Mouse (Mus musculus) heart, embryonic 16.5 days (tissue): ENCODE measurements around the gene Adh6b. TPM values are rescaled to one million over a fixed set of nuclear protein-coding genes. Genes with fewer than 3 reads are reported as not detected.

Experiments used
- ATAC-seq: fragments of 200-750 bp; cut with Nextera tagmentation; replicated peaks from 2 replicates; pipeline ENCODE4 v1.8.0; 2017; ENCODE audit warnings: moderate number of reproducible peaks; ENCODE audit not compliant: insufficient read depth, low FRiP score; ENCODE audit errors: extremely low read depth
- H3K27ac ChIP-seq: fragments of 300-500 bp; sonication (generic); 2 replicates; pipeline ENCODE4 v1.5.1; 2014; ENCODE audit warnings: mild to moderate bottlenecking, low read length, control low read depth, moderate library complexity
- H3K27me3 ChIP-seq: fragments of 300-500 bp; sonication (generic); 2 replicates; pipeline ENCODE4 v1.6.1; 2014; ENCODE audit warnings: low read length, mixed read lengths; ENCODE audit not compliant: control insufficient read depth, insufficient read depth
- H3K36me3 ChIP-seq: fragments of 300-500 bp; sonication (generic); 2 replicates; pipeline ENCODE4 v1.6.1; 2014; ENCODE audit not compliant: control insufficient read depth, insufficient read depth
- H3K4me1 ChIP-seq: fragments of 300-500 bp; sonication (generic); 2 replicates; pipeline ENCODE4 v1.6.1; 2014; ENCODE audit warnings: low read length, mixed read lengths; ENCODE audit not compliant: control insufficient read depth, insufficient read depth
- H3K4me2 ChIP-seq: fragments of 300-500 bp; sonication (generic); 2 replicates; pipeline ENCODE4 v1.6.1; 2014; ENCODE audit warnings: low read depth, mild to moderate bottlenecking, control low read depth, low read length
- H3K4me3 ChIP-seq: fragments of 300-500 bp; sonication (generic); 2 replicates; pipeline ENCODE4 v1.5.1; 2014; ENCODE audit warnings: mild to moderate bottlenecking, control low read depth, low read length
- H3K9ac ChIP-seq: fragments of 300-500 bp; sonication (generic); 2 replicates; pipeline ENCODE4 v1.6.1; 2014; ENCODE audit warnings: low read length, control low read depth
- H3K9me3 ChIP-seq: fragments of 300-500 bp; sonication (generic); replicated peaks from 2 replicates; pipeline ENCODE4 v1.6.1; 2016; ENCODE audit warnings: low read length; ENCODE audit not compliant: control insufficient read depth
- WGBS: fragments of 180-500 bp; shearing (Covaris S2); extraction: QIAGEN DNeasy Blood & Tissue Kit; methylation state at CpG from one replicate; pipeline ENCODE4 v1.1.7; 2014; 5-methylcytosine and 5-hydroxymethylcytosine counted together
- polyA plus RNA-seq: library from polyadenylated mRNA; unstranded; fragments of >200 nt; fragmentation: Nextera tagmentation; extraction: Ambion mirVana; gene quantifications from 2 replicates; pipeline ENCODE4 v1.2.1, GENCODE M21; 2015

Gene Adh6b
- polyA plus RNA-seq, 1 experiment from 2014 or later, result 3.6 TPM

GRCm38 (mm10) chr3:138311015-138311414 lies 30.6 kb upstream of the Adh6b start:
- H3K4me2 ChIP-seq, result no peak overlapping the region
- no peaks in the 10 kb centered on the region for H3K27me3 ChIP-seq
- no peaks in the 10 kb centered on the region for H3K36me3 ChIP-seq
- H3K9me3 ChIP-seq, result no peaks in the 10 kb centered on the region
- ATAC-seq, result no peak
- no peak overlapping the region for H3K9ac ChIP-seq
- peaks cover 5% of the 10 kb centered on the region; the same call in 1 of the 2 replicates for H3K4me1 ChIP-seq
- no peak overlapping the region for H3K27ac ChIP-seq
- no peak overlapping the region for H3K4me3 ChIP-seq
- whole genome bisulfite sequencing, result 77% methylated on average over 6 of the region's 6 CpGs

GRCm38 (mm10) chr3:138312965-138313364 lies 28.6 kb upstream of the Adh6b start, which contains the start of gene Adh6a:
Adh6a (plus strand) TSS chr3:138313286.
- Histone ChIP-seq H3K27ac (no peak within 1 kb of the TSS), H3K27me3 (no peaks in the 10 kb centered on the region), H3K9ac (no peak within 1 kb of the TSS), H3K4me1 (no peaks in the 10 kb centered on the region), H3K36me3 (no peaks in the 10 kb centered on the region), H3K4me2 (no peak within 1 kb of the TSS), H3K4me3 (no peak within 1 kb of the TSS), H3K9me3 (no peaks in the 10 kb centered on the region)
- 76% methylated on average over 5 of the region's 5 CpGs for WGBS
- no peak for ATAC-seq

GRCm38 (mm10) chr3:138316908-138317472 lies 24.6 kb upstream of the Adh6b start:
- Histone ChIP-seq H3K4me2 (no peak overlapping the region), H3K36me3 (no peaks in the 10 kb centered on the region), H3K4me1 (no peaks in the 10 kb centered on the region), H3K27me3 (no peaks in the 10 kb centered on the region), H3K9me3 (no peaks in the 10 kb centered on the region), H3K9ac (no peak overlapping the region), H3K4me3 (no peak overlapping the region), H3K27ac (no peak overlapping the region)
- no peak for ATAC-seq
- 83% methylated on average over 2 of the region's 2 CpGs for WGBS

GRCm38 (mm10) chr3:138325001-138325400 lies 16.6 kb upstream of the Adh6b start:
- Histone ChIP-seq H3K27ac (no peak overlapping the region), H3K4me2 (no peak overlapping the region), H3K9ac (no peak overlapping the region), H3K9me3 (no peaks in the 10 kb centered on the region), H3K4me3 (no peak overlapping the region), H3K36me3 (no peaks in the 10 kb centered on the region), H3K27me3 (no peaks in the 10 kb centered on the region), H3K4me1 (no peaks in the 10 kb centered on the region)
- WGBS, result 93% methylated on average over 17 of the region's 17 CpGs
- no peak for ATAC-seq

- Histone ChIP-seq H3K9me3 (no peaks in the 10 kb centered on the region), H3K36me3 (no peaks in the 10 kb centered on the region), H3K27me3 (no peaks in the 10 kb centered on the region), H3K4me2 (no peak overlapping the region), H3K4me3 (no peak overlapping the region), H3K4me1 (no peaks in the 10 kb centered on the region), H3K27ac (no peak overlapping the region), H3K9ac (no peak overlapping the region)
- 87% methylated on average over 6 of the region's 6 CpGs for WGBS
- ATAC-seq, result no peak
These were observed 16.1 kb upstream of the Adh6b start for GRCm38 (mm10) chr3:138325466-138325865.

- WGBS, result 71% methylated on average over 8 of the region's 8 CpGs
These were observed 7.7 kb upstream of the Adh6b start for GRCm38 (mm10) chr3:138333910-138334309.

GRCm38 (mm10) chr3:138334320-138334719 lies 7.3 kb upstream of the Adh6b start:
- H3K27me3 ChIP-seq, result no peaks in the 10 kb centered on the region
- no peak overlapping the region for H3K4me2 ChIP-seq
- no peak overlapping the region for H3K27ac ChIP-seq
- no peaks in the 10 kb centered on the region for H3K9me3 ChIP-seq
- H3K4me1 ChIP-seq, result peaks cover 4% of the 10 kb centered on the region; the same call in 1 of the 2 replicates
- no peak overlapping the region for H3K9ac ChIP-seq
- 67% methylated on average over 4 of the region's 4 CpGs for WGBS
- ATAC-seq, result no peak
- no peak overlapping the region for H3K4me3 ChIP-seq
- no peaks in the 10 kb centered on the region for H3K36me3 ChIP-seq

More at GRCm38 (mm10) chr3:138333910-138334309, 7.7 kb upstream of the Adh6b start:
- no peak for ATAC-seq
- Histone ChIP-seq H3K9me3 (no peaks in the 10 kb centered on the region), H3K36me3 (no peaks in the 10 kb centered on the region), H3K4me1 (peaks cover 4% of the 10 kb centered on the region; the same call in 1 of the 2 replicates), H3K9ac (no peak overlapping the region), H3K4me3 (no peak overlapping the region), H3K4me2 (no peak overlapping the region), H3K27ac (no peak overlapping the region), H3K27me3 (no peaks in the 10 kb centered on the region)

GRCm38 (mm10) chr3:138335566-138335965 lies 6.0 kb upstream of the Adh6b start:
- Histone ChIP-seq H3K9ac (no peak overlapping the region), H3K4me3 (no peak overlapping the region), H3K4me2 (no peak overlapping the region), H3K9me3 (no peaks in the 10 kb centered on the region), H3K4me1 (peaks cover 4% of the 10 kb centered on the region; the same call in 1 of the 2 replicates), H3K27me3 (no peaks in the 10 kb centered on the region), H3K36me3 (no peaks in the 10 kb centered on the region), H3K27ac (no peak overlapping the region)
- WGBS, result 76% methylated on average over 1 of the region's 1 CpGs
- no peak for ATAC-seq

GRCm38 (mm10) chr3:138336104-138336754 lies 5.3 kb upstream of the Adh6b start:
- WGBS, result 29% methylated on average over 3 of the region's 3 CpGs
- ATAC-seq, result peak; percentile 63
- Histone ChIP-seq H3K4me1 (peaks cover 4% of the 10 kb centered on the region; the same call in 1 of the 2 replicates), H3K27ac (peak overlapping the region; percentile 47; the same call in 1 of the 2 replicates), H3K27me3 (no peaks in the 10 kb centered on the region), H3K4me2 (no peak overlapping the region), H3K9me3 (no peaks in the 10 kb centered on the region), H3K9ac (no peak overlapping the region), H3K36me3 (no peaks in the 10 kb centered on the region), H3K4me3 (no peak overlapping the region)
